Mouse (Mus musculus) thymus, postnatal 0 days (tissue): ENCODE measurements around the gene Rfk. TPM values are rescaled to one million over a fixed set of nuclear protein-coding genes. Genes with fewer than 3 reads are reported as not detected.

ENCODE experiments used
- DNase-seq: peaks from one replicate; pipeline ENCODE4 v3.0.0-alpha.2; 2015; ENCODE audit warnings: low spot score
- polyA plus RNA-seq: library from polyadenylated mRNA; unstranded; fragments of >200 nt; fragmentation: Nextera tagmentation; extraction: Ambion mirVana; gene quantifications from 2 replicates; pipeline ENCODE4 v1.2.1, GENCODE M21; 2015

The Rfk gene
- polyA plus RNA-seq, 1 experiment from 2014 or later, result 54.1 TPM

DNA sequence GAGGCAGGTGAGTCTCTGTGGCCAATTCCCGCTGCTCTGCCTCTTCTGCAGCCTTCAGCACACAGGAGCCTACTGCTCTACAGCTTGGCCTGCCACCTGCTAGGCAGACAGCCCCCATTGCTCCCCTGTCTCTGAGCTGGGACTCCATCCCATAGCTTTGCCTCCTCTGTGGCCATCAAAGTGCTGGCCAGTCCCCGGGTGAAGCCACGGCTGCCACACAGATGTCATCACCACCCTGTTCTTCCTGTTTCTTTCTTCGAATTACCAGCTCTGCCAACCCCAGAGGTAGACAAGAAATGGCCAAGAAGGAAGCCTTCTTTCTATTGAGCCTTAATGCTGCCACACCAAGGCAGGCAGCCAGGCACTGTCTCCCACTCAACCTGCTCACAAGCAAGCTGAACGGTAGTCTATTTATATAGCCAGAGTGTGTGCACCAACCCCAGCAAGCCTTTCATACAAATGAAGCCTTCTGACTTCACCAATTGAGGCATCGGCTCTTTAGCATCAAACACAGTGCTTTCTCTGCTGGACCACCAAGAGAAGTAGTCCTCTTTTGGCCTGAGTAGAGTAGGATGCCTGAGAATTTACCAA, 10.9 kb upstream of the Rfk start:
- no peak for DNase-seq

DNA sequence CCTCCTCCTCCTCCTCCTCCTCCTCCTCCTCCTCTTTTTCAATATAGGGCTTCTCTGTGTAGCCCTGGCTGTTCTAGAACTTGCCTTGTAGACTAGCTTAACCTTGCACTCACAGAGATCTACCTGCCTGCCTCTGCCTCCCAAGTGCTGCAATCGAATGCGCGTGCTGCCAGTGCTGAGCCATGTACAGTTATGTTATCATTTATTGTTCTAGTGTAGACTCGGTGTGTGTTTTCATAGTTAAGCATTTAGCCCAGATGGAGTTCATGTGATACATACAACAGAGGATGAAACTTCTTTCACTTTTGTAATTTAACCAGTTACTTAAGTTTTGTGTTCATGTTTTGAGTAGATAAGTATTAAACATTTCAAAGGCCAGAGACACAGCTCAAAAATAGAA, 8.8 kb upstream of the Rfk start:
- DNase-seq, result no peak

- DNase-seq, result no peak
Observed at GRCm38 (mm10) chr19:17385426-17385825, 8.4 kb upstream of the Rfk start.

DNA sequence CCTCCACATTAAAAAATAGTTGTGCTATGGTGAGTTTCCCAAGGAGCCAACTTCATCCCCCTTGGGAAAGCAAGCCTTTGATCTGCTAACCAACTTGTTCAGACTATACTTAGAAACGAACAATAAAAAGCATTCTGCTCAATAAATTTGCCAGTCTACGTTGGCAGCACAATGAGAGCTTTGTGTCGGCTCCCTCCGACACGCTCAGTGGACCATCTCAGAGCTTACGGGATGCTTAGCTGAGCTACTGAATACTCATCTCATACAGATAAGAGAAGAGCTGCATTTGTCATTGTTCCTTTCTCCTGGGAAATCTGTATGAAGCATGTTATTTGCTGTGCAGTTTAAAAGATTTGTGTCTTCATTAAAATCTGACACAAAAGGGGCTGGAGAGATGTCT, 7.4 kb upstream of the Rfk start:
- DNase-seq, result no peak

DNA sequence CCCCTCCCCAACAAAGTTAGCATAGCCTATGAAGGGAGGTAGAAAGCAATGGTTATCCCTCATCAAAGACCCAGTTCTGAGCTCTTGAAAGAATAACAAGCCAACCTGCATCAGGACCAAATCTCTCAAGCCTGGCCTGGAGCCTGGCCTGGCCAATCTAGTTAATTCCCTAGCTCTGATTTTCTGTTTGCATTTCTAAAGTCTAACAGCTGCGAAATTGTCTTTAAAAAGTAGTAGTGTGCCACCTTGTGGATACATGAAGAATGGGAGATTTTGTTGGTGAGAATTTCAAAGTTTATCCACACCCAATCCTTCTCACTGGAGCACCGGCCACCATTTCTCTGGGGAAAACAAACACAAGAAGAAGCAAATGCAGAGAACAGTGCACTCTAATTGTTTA, 5.4 kb upstream of the Rfk start:
- peak; percentile 17 for DNase-seq

- DNase-seq, result no peak
Observed at GRCm38 (mm10) chr19:17392866-17393265, 977 bp upstream of the Rfk start.

GRCm38 (mm10) chr19:17396802-17397201, 3.0 kb downstream of the Rfk start:
- DNase-seq, result no peak

GRCm38 (mm10) chr19:17397922-17398321, 4.1 kb downstream of the Rfk start:
- DNase-seq, result no peak

- no peak for DNase-seq
Observed at GRCm38 (mm10) chr19:17399965-17400364, 6.1 kb downstream of the Rfk start.

- no peak for DNase-seq
Observed at GRCm38 (mm10) chr19:17400571-17400970, 6.7 kb downstream of the Rfk start.

DNA sequence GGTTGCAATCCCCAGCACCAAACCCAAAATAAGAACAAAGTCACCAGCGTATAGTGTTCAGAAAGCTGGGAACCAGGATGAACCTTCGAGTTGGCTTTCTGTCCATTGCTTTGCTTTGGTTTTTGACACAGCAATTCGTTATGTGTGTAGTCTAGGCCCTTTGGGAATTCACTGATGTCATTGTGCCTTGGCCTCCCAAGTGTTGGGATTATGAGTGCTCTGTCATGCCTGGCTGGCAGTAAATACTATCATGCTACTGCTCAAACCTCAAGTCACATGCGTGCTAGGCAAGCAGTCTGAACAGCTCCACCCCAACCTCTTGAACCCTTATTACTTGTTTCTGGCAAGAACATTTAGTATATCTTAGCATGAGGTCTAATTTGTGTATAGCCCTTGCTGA, 9.3 kb downstream of the Rfk start:
- DNase-seq, result no peak

DNA sequence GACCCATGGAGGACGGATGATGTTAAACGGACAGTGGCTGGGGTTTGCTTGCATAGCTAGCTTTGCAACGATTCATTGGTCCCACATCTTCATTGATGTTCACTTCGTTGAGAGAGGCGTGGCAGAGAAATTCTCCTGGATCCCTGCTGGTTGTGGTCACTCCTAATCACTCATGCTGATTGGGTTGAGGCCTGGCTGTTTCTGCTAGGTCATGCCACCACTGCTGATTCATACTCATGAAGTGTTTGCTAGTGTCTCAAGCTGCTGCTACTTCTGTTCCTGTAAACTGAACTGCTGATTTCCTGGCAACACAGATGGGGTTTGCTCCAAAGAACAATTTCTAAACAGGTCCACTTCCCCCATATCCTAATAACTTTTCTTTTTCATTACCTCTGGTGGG, 13.0 kb downstream of the Rfk start:
- no peak for DNase-seq

- DNase-seq, result no peak
Observed at GRCm38 (mm10) chr19:17408591-17408990, 14.7 kb downstream of the Rfk start.

DNA sequence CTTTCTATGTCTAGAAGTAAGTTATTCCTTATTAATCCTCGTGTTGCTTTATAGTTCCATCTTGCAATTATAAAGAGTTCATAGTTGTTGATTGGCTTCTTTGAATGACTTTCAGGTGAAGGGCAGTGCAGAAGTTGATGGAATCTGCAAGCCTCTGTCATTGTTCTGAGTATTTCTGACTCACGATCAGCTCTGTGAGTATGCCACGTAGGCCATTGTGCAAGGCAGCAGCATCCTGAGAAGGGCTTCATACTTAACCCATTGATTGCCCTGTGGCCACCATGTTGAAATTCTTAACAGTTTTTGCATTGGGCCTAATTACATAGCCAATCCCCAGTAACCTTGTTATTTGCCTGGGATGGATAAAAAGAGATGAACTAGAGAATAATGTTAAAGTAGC, 15.5 kb downstream of the Rfk start:
- no peak for DNase-seq

DNA sequence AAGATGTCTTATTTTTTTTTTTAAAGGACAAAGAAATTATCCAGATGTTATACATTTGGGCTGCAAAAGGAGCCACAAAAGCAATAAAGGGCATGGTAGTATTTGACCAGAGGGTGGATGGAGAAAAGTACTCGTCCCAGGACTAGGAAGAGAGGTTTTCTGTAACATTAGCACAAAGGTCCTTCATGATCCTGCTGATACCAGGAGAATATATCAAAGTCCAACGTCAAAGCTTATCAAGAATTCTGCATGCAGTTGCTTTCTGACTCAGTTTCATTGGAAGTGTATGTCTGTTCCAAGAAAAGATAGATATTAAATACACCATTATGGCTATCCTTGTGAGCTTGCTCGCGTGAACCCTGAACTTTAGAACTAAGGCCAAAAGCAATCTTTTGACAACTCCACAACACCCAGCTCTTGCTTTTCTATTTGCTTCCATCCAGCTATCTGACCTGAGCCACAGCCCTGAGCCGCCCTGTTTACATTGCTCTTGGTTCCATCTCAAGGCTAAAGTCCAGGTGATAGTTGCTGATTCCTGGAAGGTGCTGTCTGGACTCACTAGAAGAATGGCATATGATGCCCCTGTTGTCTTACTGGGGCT, 16.7 kb downstream of the Rfk start:
- no peak for DNase-seq

GRCm38 (mm10) chr19:17412915-17413459, 19.1 kb downstream of the Rfk start:
- DNase-seq, result no peak

GRCm38 (mm10) chr19:17417855-17418254, 24.0 kb downstream of the Rfk start:
- DNase-seq, result no peak

GRCm38 (mm10) chr19:17423306-17423705, 29.5 kb downstream of the Rfk start:
- DNase-seq, result no peak

GRCm38 (mm10) chr19:17427824-17428560, 34.1 kb downstream of the Rfk start:
- no peak for DNase-seq

- DNase-seq, result no peak
Observed at GRCm38 (mm10) chr19:17428561-17428914, 34.7 kb downstream of the Rfk start.

GRCm38 (mm10) chr19:17436651-17437050, 42.8 kb downstream of the Rfk start:
- DNase-seq, result no peak

DNA sequence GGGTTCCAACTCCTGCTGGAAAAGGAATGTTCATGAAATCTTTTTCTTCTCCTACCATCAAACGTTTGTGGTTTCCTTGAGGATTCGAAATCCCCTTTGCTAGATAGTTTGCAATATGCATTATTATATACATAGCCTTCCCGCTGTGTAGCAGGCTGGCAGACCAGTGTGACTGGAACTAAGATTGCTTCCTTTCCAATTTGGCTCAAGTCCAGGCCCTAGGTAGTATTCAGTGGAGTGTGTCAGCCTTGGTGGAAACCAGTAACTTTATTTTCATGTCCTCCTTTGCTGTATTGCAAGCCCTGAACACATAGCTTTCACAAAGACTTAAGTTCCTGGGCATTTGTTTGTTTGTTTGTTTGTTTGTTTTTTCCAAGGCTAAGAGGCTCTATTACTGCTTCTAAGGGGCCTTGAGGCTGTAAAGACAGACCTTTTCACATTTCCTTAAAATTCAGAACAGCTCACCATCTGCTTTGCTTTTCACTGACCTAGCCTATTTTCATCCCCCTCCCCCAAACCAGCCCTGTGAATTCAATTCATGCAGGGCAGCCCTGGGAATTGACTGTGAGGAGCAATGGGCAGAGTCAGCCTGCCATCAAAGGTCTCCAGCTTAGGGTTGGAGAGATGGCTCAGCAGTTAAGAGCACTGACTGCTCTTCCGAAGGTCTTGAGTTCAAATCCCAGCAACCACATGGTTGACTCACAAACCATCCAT, 45.8 kb downstream of the Rfk start:
- no peak for DNase-seq
